Mouse (Mus musculus) granulocyte monocyte progenitor cell, adult 5-6 weeks (primary cell): ENCODE data around the gene Tnfrsf4. TPM values are rescaled to one million over a fixed set of nuclear protein-coding genes. Genes with fewer than 3 reads are reported as not detected.
A peak's percentile ranks its signal among the peaks of the same experiment; 100 is the strongest.

ENCODE experiments used
- ATAC-seq: replicated peaks from 2 replicates; pipeline ENCODE4 v1.8.0; 2016; ENCODE audit warnings: mild to moderate bottlenecking, moderate TSS enrichment, inconsistent platforms; ENCODE audit not compliant: poor library complexity, severe bottlenecking
- total RNA-seq, 2 experiments: library from RNA; stranded (forward) in 1 of 2; stranded (reverse) in 1 of 2; fragments of 200-712, 200-1000 nt in 1 of 2; fragments of >200 nt in 1 of 2; fragmentation: Nextera tagmentation in 1 of 2; gene quantifications; 2 replicates each; pipeline ENCODE4 v1.2.3; 2014 to 2017

Gene Tnfrsf4
- total RNA-seq, 2 experiments from 2014 or later, result 1.1 TPM; not detected in 1

DNA sequence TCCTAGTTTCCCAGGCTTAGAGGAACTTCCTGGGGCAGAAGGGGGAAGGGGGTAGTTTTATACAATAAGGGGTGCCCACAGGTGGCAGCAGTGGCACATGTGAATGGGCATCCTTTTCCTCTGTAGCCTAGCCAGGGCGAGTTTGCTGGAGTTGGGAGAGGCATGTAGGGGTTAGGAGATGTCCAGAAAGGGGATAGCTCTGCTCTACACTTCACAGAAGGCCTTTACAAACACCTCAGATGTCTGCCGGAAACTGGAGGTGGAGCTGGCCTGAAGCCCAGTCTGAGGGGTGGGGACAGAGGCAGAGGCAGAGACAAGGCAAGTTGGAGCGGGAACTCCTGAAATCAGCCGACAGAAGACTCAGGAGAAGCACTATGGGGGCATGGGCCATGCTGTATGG, 12.4 kb downstream of the Tnfrsf4 start, which contains the start of gene Tnfrsf18:
Gene Tnfrsf18 (plus strand): TSS at position 152 of the 400 bp plus-strand sequence.
- peak; percentile 76 for ATAC-seq

GRCm38 (mm10) chr4:156028580-156028979, 14.9 kb downstream of the Tnfrsf4 start:
- no peak for ATAC-seq

- ATAC-seq, result no peak
Measured at GRCm38 (mm10) chr4:156030651-156031118, 17.0 kb downstream of the Tnfrsf4 start.

GRCm38 (mm10) chr4:156031255-156031592, 17.6 kb downstream of the Tnfrsf4 start:
- no peak for ATAC-seq

DNA sequence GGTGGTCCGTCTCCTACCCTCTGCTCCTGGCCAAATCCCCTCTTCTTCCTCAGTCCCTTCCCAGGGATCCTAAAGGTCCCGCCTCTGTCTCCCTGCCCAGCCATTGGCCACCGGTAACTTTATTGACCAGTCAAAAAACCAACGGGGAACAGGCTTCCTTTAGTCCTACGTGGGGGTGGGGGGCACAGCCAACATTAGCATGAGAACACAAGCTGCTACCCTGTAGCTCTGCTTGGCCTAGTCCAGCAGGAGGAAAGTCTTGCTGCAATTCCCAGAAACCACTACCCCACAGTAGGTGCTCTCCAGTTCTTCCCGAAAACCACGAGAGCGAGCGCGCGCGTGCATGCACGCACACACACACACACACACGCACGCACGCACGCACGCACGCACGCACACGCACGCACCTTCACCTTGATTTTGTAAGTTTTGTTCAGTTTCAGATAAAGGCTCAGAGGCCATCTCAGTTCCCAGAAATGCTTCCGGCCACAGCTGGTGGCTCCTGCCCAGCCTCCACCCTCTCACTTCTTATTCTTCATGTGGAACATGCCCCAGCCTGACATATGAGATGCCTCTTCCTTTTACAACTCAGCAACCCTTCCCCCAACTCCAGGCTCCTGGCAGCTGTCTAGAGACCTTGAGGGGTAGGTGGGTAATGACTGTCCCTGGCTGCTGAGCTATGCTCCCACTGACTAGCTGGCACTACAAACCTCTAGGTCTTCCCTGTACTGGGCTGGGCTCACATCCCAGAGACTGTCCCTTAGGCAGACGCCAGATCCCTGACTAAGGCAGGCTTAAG, 18.1 kb downstream of the Tnfrsf4 start:
- peak; percentile 73 for ATAC-seq

DNA sequence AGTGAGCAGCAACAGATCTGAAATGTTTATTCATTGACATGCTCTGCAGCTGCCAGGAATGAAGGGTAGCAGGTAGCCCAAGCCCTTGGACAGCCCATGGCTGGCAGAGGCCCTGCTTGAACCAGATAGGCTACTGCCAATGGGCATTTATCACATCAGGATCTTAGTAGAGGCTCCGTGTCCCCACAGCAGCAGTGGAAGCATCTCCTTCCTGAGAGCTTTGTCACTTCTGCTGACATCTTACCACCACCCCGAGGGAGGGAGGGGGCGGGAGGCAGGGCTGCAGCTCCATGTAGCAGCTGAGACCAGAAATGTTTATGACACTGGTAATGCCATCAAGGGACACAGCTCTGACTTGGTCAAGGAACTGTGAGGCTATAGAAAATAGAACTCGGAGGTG, 19.2 kb downstream of the Tnfrsf4 start:
- ATAC-seq, result no peak

- peak; percentile 45 for ATAC-seq
Measured at GRCm38 (mm10) chr4:156033476-156034119, 20.0 kb downstream of the Tnfrsf4 start.

GRCm38 (mm10) chr4:156034301-156034700, 20.7 kb downstream of the Tnfrsf4 start:
- ATAC-seq, result no peak

- ATAC-seq, result no peak
Measured at GRCm38 (mm10) chr4:156034901-156035300, 21.3 kb downstream of the Tnfrsf4 start.

- no peak for ATAC-seq
Measured at GRCm38 (mm10) chr4:156044754-156045153, 31.1 kb downstream of the Tnfrsf4 start.

DNA sequence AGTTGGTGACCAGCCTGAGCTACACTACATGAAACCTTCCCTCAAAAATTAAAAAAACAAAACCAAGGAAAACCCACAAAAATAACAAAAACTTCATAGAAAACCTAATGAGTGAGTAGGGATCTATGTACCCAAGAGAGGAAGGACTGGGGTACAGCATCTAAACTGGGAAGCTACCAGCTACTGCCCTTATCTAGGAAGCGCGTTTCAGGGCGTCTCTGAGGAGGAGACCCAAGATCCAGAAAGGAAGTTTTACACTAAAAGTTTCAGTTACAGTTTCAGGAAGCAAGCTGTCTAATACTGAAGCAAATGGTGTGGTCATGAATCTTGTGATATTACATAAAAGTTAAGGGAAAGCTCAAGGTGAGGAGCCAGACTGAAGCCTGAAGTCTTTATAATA, 36.1 kb downstream of the Tnfrsf4 start:
- peak; percentile 33; the same call in 1 of the 2 replicates for ATAC-seq

DNA sequence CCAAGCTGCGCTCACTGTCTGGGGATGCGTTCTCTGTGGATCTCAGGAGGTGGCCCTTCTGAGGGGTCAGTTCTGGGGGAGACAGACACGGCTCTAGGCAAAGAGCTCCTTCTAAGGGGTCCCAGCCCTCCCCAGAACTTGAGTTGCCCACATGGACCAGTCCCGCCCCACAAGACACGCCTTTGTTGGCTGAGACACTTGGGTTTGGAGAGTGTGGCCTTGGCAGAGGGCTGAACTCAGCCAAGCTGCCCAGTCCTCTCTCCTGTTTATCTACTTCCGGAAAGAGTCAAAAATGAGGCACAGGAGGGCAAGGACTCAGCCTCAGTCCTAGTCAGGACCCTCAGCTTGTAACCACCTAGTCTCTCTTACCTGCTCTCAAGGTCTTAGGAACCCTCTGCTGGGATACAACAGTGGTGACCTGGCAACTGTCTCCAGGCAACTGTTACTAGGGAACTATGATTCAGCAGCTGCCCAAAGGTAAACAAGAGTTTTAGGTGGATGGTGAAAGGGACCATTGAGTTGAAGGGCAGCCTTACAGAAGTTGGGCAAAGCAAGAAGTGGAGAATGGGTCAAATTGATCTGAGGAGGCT, 36.8 kb downstream of the Tnfrsf4 start:
- ATAC-seq, result 0 out of 2 replicates have a peak, but pooled peaks have one; percentile 7

DNA sequence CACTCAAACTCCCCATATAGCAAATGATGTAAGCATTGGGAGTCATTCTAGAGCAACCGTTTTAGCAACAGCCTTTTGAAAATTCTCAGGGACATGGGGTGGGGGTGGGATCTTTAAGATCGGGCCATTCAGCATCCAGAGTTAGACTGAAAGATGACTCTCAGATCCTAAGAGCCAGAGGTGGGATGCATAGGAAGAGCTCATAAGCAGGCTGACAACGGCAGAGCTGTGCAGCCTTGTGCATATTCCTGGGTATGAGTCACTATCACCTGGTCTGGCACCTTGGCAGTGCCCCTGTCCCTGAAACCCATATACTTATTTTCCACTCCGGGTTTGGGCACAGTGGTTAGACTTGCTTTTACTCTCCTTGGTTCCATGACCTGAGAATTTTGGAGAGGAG, 39.5 kb downstream of the Tnfrsf4 start:
- no peak for ATAC-seq

DNA sequence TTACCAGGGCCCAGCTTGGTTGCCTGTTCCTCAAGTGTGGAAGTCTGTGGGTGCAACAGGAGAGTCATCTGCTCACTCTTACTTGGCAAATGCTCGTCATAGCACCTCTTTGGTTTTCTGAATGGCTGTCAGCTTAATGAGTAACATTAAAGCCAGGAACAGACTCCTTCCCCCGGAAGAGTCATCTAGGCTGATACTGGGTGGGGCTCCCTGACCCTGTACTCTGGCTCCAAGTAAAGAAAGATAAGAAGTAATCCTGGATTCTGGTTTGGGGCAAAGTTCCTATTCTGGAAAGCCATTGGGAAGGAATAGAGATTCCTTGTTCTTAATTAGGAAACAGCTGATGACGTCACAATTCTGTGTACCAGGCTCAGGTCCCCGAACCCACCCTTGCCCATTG, 40.5 kb downstream of the Tnfrsf4 start:
- ATAC-seq, result no peak

- no peak for ATAC-seq
Measured at GRCm38 (mm10) chr4:156054606-156055005, 41.0 kb downstream of the Tnfrsf4 start.

- ATAC-seq, result no peak
Measured at GRCm38 (mm10) chr4:156055173-156055572, 41.5 kb downstream of the Tnfrsf4 start.

- ATAC-seq, result no peak
Measured at GRCm38 (mm10) chr4:156057702-156058101, 44.1 kb downstream of the Tnfrsf4 start.

DNA sequence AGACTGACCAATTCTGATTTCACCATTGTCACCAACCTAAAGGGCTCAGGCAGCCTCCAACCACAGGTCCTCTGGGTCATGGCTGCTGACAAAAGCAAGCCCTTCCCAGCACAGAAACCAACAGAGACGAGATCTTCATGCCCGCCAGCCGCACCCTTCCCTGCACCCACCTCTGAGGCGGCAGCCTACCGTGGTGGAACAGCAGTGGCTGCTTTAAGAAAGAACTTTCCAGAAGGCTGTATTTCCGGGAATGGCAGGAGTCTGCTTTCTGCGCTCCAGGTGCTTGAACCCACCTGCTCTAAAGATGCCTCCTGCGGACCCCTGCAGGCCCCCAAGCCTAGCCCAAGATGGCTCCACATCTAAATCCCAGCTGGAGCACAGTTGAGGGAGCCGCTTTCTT, 45.2 kb downstream of the Tnfrsf4 start:
- no peak for ATAC-seq

GRCm38 (mm10) chr4:156059261-156059660, 45.6 kb downstream of the Tnfrsf4 start, which contains the start of gene Ttll10:
Gene Ttll10, minus strand, starts transcription at chr4:156059414.
- ATAC-seq, result no peak

GRCm38 (mm10) chr4:156059713-156060112, 46.1 kb downstream of the Tnfrsf4 start:
- no peak for ATAC-seq

DNA sequence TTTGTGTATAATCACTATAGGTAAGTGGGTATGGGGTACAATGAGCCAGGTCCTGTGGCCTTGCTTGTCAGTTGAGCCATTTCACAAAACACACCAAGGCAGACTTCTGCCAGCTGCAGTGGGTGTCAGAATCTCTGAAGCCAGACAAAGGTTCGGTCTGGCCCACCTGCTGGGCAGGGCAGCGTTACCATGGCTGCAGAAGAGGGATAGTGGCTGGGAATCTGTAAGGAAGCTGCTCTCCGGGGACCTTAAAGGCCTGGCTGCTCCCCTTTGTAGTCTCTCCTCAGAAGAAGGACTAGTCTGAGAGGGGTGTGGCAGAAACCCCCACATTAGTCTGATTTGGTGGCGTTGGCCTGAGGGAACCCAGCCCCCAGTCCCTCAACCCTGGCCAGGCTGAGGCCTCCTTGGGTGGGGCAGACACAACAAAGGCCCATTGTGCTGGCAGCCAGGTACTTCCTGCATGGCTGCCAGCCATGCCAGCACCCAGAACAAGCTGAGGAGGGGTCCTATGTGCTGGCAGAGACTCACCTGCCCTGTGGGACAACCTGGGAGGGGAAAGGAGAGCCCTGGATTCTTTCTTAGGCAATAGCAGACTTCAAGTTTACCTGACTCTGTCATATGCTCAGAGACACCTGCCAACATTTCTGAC, 50.3 kb downstream of the Tnfrsf4 start:
- ATAC-seq, result no peak
